Comparison of ENCODE assay signal across 30 mouse cellular contexts in genomic region chr17:26701565-26701964, GRCm38 (mm10). TPM values are rescaled to one million over a fixed set of nuclear protein-coding genes. Genes with fewer than 3 reads are reported as not detected.
DNase-seq lines count a peak whose midpoint lies in the region; ATAC-seq and TF ChIP-seq lines count a peak whose summit lies in the region.
"Had no signal": no experiment of that assay in that cellular context is flagged by ENCODE, and none has a peak within 500 bp of the region (broad histone marks: within the 10 kb centered on the region; RNA-seq: fewer than 3 reads in every experiment).

No protein-coding gene starts in this region.

- no peak for ATAC-seq in forebrain, embryonic 13.5 days
- no peak for ATAC-seq in forebrain, embryonic 15.5 days (replicated peaks)
- no peak for ATAC-seq in heart, embryonic 13.5 days (ENCODE audit: extremely low read depth, insufficient number of reproducible peaks, low FRiP score, low TSS enrichment)
- 0 out of 2 replicates have a peak, but pooled peaks have one; percentile 32 for ATAC-seq in hindbrain, postnatal 0 days
- ATAC-seq in midbrain, embryonic 14.5 days (ENCODE audit: low FRiP score, low TSS enrichment), result no peak
- ATAC-seq: CD4-positive, CD25-positive, alpha-beta regulatory T cell, adult 4 months; forebrain, embryonic 16.5 days; midbrain, embryonic 15.5 days had no signal

- no peak overlapping the region for H3K4me3 ChIP-seq in forebrain, embryonic 13.5 days
- H3K4me3 ChIP-seq in forebrain, embryonic 15.5 days, result no peak overlapping the region
- no peak overlapping the region for H3K4me3 ChIP-seq in heart, embryonic 13.5 days
- no peak overlapping the region for H3K4me3 ChIP-seq in hindbrain, postnatal 0 days (ENCODE audit: low read length)
- no peak overlapping the region for H3K4me3 ChIP-seq in hindbrain, embryonic 10.5 days
- no peak overlapping the region for H3K4me3 ChIP-seq in midbrain, embryonic 14.5 days (replicated peaks; ENCODE audit: low read depth, low read length)
- H3K4me3 ChIP-seq: hindbrain, embryonic 12.5 days; kidney, embryonic 15.5 days; limb, embryonic 15.5 days; megakaryocyte, embryonic 14.5 days; midbrain, embryonic 15.5 days; myocyte; neural tube, embryonic 13.5 days had no signal

- no peak for DNase-seq in heart, adult 8-10 months (ENCODE audit: low spot score)
- DNase-seq in hindbrain, postnatal 0 days (ENCODE audit: low spot score), result no peak
- DNase-seq in hindbrain, embryonic 10.5 days (ENCODE audit: low spot score), result no peak
- peak; percentile 34 for DNase-seq in R1 (ENCODE audit: low read depth, low spot score)
- DNase-seq in midbrain, embryonic 14.5 days, result no peak
- DNase-seq: adrenal gland, adult 2 months; cerebellum, adult 8-10 months; gastrocnemius, postnatal 36 days; kidney, adult 11 months; kidney, postnatal 36 days; layer of hippocampus, adult 9-11 months; left cerebral cortex, postnatal 4 days; lung, embryonic 14.5 days; lung, postnatal 36 days; retina, postnatal 1 day; thymus, adult 18-20 months; thymus, postnatal 36 days had no signal

- peaks cover 54% of the 10 kb centered on the region for H3K36me3 ChIP-seq in forebrain, embryonic 13.5 days (ENCODE audit: poor library complexity, severe bottlenecking)
- H3K36me3 ChIP-seq in forebrain, embryonic 15.5 days, result peaks cover 38% of the 10 kb centered on the region
- H3K36me3 ChIP-seq in heart, embryonic 13.5 days, result peaks cover 56% of the 10 kb centered on the region
- peaks cover 31% of the 10 kb centered on the region for H3K36me3 ChIP-seq in hindbrain, postnatal 0 days (ENCODE audit: insufficient read depth, low read length)
- peaks cover 39% of the 10 kb centered on the region for H3K36me3 ChIP-seq in hindbrain, embryonic 10.5 days
- peaks cover 43% of the 10 kb centered on the region for H3K36me3 ChIP-seq in midbrain, embryonic 14.5 days (ENCODE audit: control insufficient read depth, insufficient read depth, low read length)

- H3K27me3 ChIP-seq in forebrain, embryonic 13.5 days, result no peaks in the 10 kb centered on the region
- no peaks in the 10 kb centered on the region for H3K27me3 ChIP-seq in forebrain, embryonic 15.5 days
- H3K27me3 ChIP-seq in heart, embryonic 13.5 days (replicated peaks), result no peaks in the 10 kb centered on the region
- H3K27me3 ChIP-seq in hindbrain, postnatal 0 days (ENCODE audit: insufficient read depth, low read length), result no peaks in the 10 kb centered on the region
- H3K27me3 ChIP-seq in hindbrain, embryonic 10.5 days (ENCODE audit: insufficient read depth, poor library complexity, severe bottlenecking), result no peaks in the 10 kb centered on the region
- H3K27me3 ChIP-seq in midbrain, embryonic 14.5 days (ENCODE audit: control insufficient read depth, insufficient read depth, low read length), result no peaks in the 10 kb centered on the region
- H3K27me3 ChIP-seq: hindbrain, embryonic 12.5 days; kidney, embryonic 15.5 days; limb, embryonic 15.5 days; megakaryocyte, embryonic 14.5 days; midbrain, embryonic 15.5 days; neural tube, embryonic 13.5 days had no signal

- 81% methylated on average over 13 of the region's 13 CpGs for WGBS in forebrain, embryonic 13.5 days
- 79% methylated on average over 13 of the region's 13 CpGs for WGBS in forebrain, embryonic 15.5 days
- 50% methylated on average over 13 of the region's 13 CpGs for WGBS in heart, embryonic 13.5 days
- 66% methylated on average over 13 of the region's 13 CpGs for WGBS in hindbrain, postnatal 0 days
- WGBS in hindbrain, embryonic 10.5 days, result 85% methylated on average over 13 of the region's 13 CpGs
- WGBS in midbrain, embryonic 14.5 days, result 75% methylated on average over 13 of the region's 13 CpGs

- H3K27ac ChIP-seq in forebrain, embryonic 13.5 days, result 0 out of 2 replicates have a peak overlapping the region, but pooled peaks have one; percentile 14
- no peak overlapping the region for H3K27ac ChIP-seq in forebrain, embryonic 15.5 days (replicated peaks)
- H3K27ac ChIP-seq in heart, embryonic 13.5 days (replicated peaks), result peak overlapping the region; percentile 53
- no peak overlapping the region for H3K27ac ChIP-seq in hindbrain, postnatal 0 days
- no peak overlapping the region for H3K27ac ChIP-seq in hindbrain, embryonic 10.5 days
- H3K27ac ChIP-seq in midbrain, embryonic 14.5 days (replicated peaks; ENCODE audit: low read depth, low read length), result no peak overlapping the region
- H3K27ac ChIP-seq: hindbrain, embryonic 12.5 days; kidney, embryonic 15.5 days; limb, embryonic 15.5 days; liver, embryonic 14.5 days; midbrain, embryonic 15.5 days; neural tube, embryonic 13.5 days had no signal

- H3K4me2 ChIP-seq in forebrain, embryonic 13.5 days, result no peak overlapping the region
- no peak overlapping the region for H3K4me2 ChIP-seq in forebrain, embryonic 15.5 days (replicated peaks)
- peak overlapping the region; percentile 6 for H3K4me2 ChIP-seq in heart, embryonic 13.5 days
- H3K4me2 ChIP-seq in hindbrain, postnatal 0 days (ENCODE audit: low read depth, low read length), result no peak overlapping the region
- H3K4me2 ChIP-seq in midbrain, embryonic 14.5 days (ENCODE audit: low read length), result no peak overlapping the region
- H3K4me2 ChIP-seq: hindbrain, embryonic 12.5 days; kidney, embryonic 15.5 days; limb, embryonic 15.5 days; lung, embryonic 14.5 days; midbrain, embryonic 15.5 days; neural tube, embryonic 13.5 days had no signal

- H3K4me1 ChIP-seq in forebrain, embryonic 13.5 days, result no peaks in the 10 kb centered on the region
- H3K4me1 ChIP-seq in forebrain, embryonic 15.5 days, result no peaks in the 10 kb centered on the region
- H3K4me1 ChIP-seq in heart, embryonic 13.5 days, result peaks cover 62% of the 10 kb centered on the region
- H3K4me1 ChIP-seq in hindbrain, postnatal 0 days (ENCODE audit: insufficient read depth, low read length), result no peaks in the 10 kb centered on the region
- 0 out of 2 replicates have a peak, but pooled peaks cover 4% of the 10 kb centered on the region for H3K4me1 ChIP-seq in hindbrain, embryonic 10.5 days (replicated peaks)
- no peaks in the 10 kb centered on the region for H3K4me1 ChIP-seq in midbrain, embryonic 14.5 days (ENCODE audit: control insufficient read depth, insufficient read depth, low read length)
- H3K4me1 ChIP-seq: hindbrain, embryonic 12.5 days; kidney, embryonic 15.5 days; limb, embryonic 15.5 days; midbrain, embryonic 15.5 days had no signal

- TF ChIP-seq CTCF in hindbrain, postnatal 0 days (IDR thresholded peaks at IDR 0.05; ENCODE audit: low read depth), result no peak

- no peak overlapping the region for H3K9ac ChIP-seq in forebrain, embryonic 13.5 days
- H3K9ac ChIP-seq in forebrain, embryonic 15.5 days (replicated peaks), result no peak overlapping the region
- peak overlapping the region; percentile 51 for H3K9ac ChIP-seq in heart, embryonic 13.5 days
- H3K9ac ChIP-seq in hindbrain, postnatal 0 days (replicated peaks; ENCODE audit: low read length), result no peak overlapping the region
- H3K9ac ChIP-seq in midbrain, embryonic 14.5 days (replicated peaks; ENCODE audit: low read length), result no peak overlapping the region
- H3K9ac ChIP-seq: hindbrain, embryonic 12.5 days; kidney, embryonic 15.5 days; limb, embryonic 15.5 days; liver, embryonic 14.5 days; lung, embryonic 14.5 days; midbrain, embryonic 15.5 days; neural tube, embryonic 13.5 days had no signal

- no peaks in the 10 kb centered on the region for H3K9me3 ChIP-seq in forebrain, embryonic 13.5 days (replicated peaks)
- no peaks in the 10 kb centered on the region for H3K9me3 ChIP-seq in forebrain, embryonic 15.5 days
- H3K9me3 ChIP-seq in heart, embryonic 13.5 days, result no peaks in the 10 kb centered on the region
- H3K9me3 ChIP-seq in hindbrain, postnatal 0 days (ENCODE audit: low read length), result no peaks in the 10 kb centered on the region
- no peaks in the 10 kb centered on the region for H3K9me3 ChIP-seq in hindbrain, embryonic 10.5 days
- H3K9me3 ChIP-seq in midbrain, embryonic 14.5 days (ENCODE audit: control insufficient read depth, low read length), result no peaks in the 10 kb centered on the region
- H3K9me3 ChIP-seq: hindbrain, embryonic 12.5 days; kidney, embryonic 15.5 days; limb, embryonic 15.5 days; midbrain, embryonic 15.5 days; neural tube, embryonic 13.5 days had no signal

RNA-seq across cellular contexts. Expression of gene Crebrf, which starts 13.9 kb away (rescaled TPM):
- polyA plus RNA-seq in forebrain, embryonic 13.5 days (2015; fragmentation: Nextera tagmentation; extraction: Ambion mirVana), result 11.1 and 13.8 TPM in 2 replicates
- polyA plus RNA-seq in forebrain, embryonic 15.5 days (2015; fragmentation: Nextera tagmentation; extraction: Ambion mirVana), result 14.9 and 16.8 TPM in 2 replicates
- 9.4 and 10.2 TPM in 2 replicates for polyA plus RNA-seq in heart, embryonic 13.5 days (2015; fragmentation: Nextera tagmentation; extraction: Ambion mirVana)
- 10 to 100 TPM; 51.1 to 83.8 (median 68.4) TPM for total RNA-seq in heart, adult 8-10 months (2022)
- total RNA-seq in hindbrain, postnatal 0 days (2014; rRNA removed), result 17.7 and 23.5 TPM in 2 replicates
- polyA plus RNA-seq in hindbrain, postnatal 0 days (2015; fragmentation: Nextera tagmentation; extraction: Ambion mirVana), result 11.7 and 13.4 TPM in 2 replicates
- 3.4 and 4.6 TPM in 2 replicates for polyA plus RNA-seq in hindbrain, embryonic 10.5 days (2016; fragmentation: Nextera tagmentation; extraction: Ambion mirVana)
- 12.9 and 18.1 TPM in 2 replicates for polyA plus RNA-seq in midbrain, embryonic 14.5 days (2014; fragmentation: Nextera tagmentation; extraction: Ambion mirVana)

RNA-seq across cellular contexts. Expression of gene Atp6v0e, which starts 38.5 kb away (rescaled TPM):
- 139 and 144 TPM in 2 replicates for polyA plus RNA-seq in forebrain, embryonic 13.5 days (2015; fragmentation: Nextera tagmentation; extraction: Ambion mirVana)
- polyA plus RNA-seq in forebrain, embryonic 15.5 days (2015; fragmentation: Nextera tagmentation; extraction: Ambion mirVana), result 140 TPM in 2 replicates
- polyA plus RNA-seq in heart, embryonic 13.5 days (2015; fragmentation: Nextera tagmentation; extraction: Ambion mirVana), result 187 and 228 TPM in 2 replicates
- total RNA-seq in heart, adult 8-10 months (2022), result 10 to 100 TPM; 55.2 to 67.1 (median 65.5) TPM
- total RNA-seq in hindbrain, postnatal 0 days (2014; rRNA removed), result 98.2 and 124 TPM in 2 replicates
- 121 and 133 TPM in 2 replicates for polyA plus RNA-seq in hindbrain, postnatal 0 days (2015; fragmentation: Nextera tagmentation; extraction: Ambion mirVana)
- polyA plus RNA-seq in hindbrain, embryonic 10.5 days (2016; fragmentation: Nextera tagmentation; extraction: Ambion mirVana), result 140 and 149 TPM in 2 replicates
- polyA plus RNA-seq in midbrain, embryonic 14.5 days (2014; fragmentation: Nextera tagmentation; extraction: Ambion mirVana), result 85.5 and 90.5 TPM in 2 replicates

Comparison
In these comparisons a context has a peak if more than half of its experiments do, and no peak if none do; other contexts are left out.
1. H3K27ac ChIP-seq: peak in forebrain, embryonic 13.5 days (single experiment) and heart, embryonic 13.5 days (single experiment); none in forebrain, embryonic 15.5 days (single experiment), hindbrain, postnatal 0 days (single experiment), hindbrain, embryonic 10.5 days (single experiment) and midbrain, embryonic 14.5 days (single experiment).